Mouse (Mus musculus) large intestine, adult 2 months (tissue): ENCODE data around the gene Ccdc73. TPM values are rescaled to one million over a fixed set of nuclear protein-coding genes. Genes with fewer than 3 reads are reported as not detected.
"Not testable (repeated sequence)": the region's sequence is repeated elsewhere in the genome, so short reads cannot be mapped to it uniquely, and the experiment has no call there.

Experiments used
- DNase-seq: peaks from one replicate; pipeline ENCODE4 v3.0.0-alpha.2; 2012; ENCODE audit warnings: low read depth, low spot score
- WGBS: fragments of 180-500 bp; shearing (Covaris S2); methylation state at CpG from one replicate; pipeline ENCODE4 v1.1.7; 2018; 5-methylcytosine and 5-hydroxymethylcytosine counted together
- polyA plus RNA-seq: library from polyadenylated mRNA; depleted of rRNA; stranded (reverse); fragments of >200 nt; gene quantifications from 2 replicates; pipeline ENCODE4 v1.2.3, GENCODE M21; 2012; rRNA removed

The Ccdc73 gene
- polyA plus RNA-seq = not detected in 2 replicates

- no peak for DNase-seq
- WGBS = 92% methylated on average over 13 of the region's 13 CpGs
These were observed at the start of gene Ccdc73 for GRCm38 (mm10) chr2:104867282-104867855. Gene Ccdc73, plus strand, starts transcription at chr2:104867805.

- 88% methylated on average over 3 of the region's 3 CpGs for WGBS
These were observed 48.8 kb upstream of the Ccdc73 start for GRCm38 (mm10) chr2:104818763-104819162.

GRCm38 (mm10) chr2:104826191-104826590, 41.4 kb upstream of the Ccdc73 start:
- no peak for DNase-seq
- 97% methylated on average over 4 of the region's 4 CpGs for WGBS

More at GRCm38 (mm10) chr2:104818763-104819162, 48.8 kb upstream of the Ccdc73 start:
- not testable (repeated sequence) for DNase-seq

- WGBS = 82% methylated on average over 2 of the region's 2 CpGs
- no peak for DNase-seq
These were observed 35.1 kb upstream of the Ccdc73 start for GRCm38 (mm10) chr2:104832486-104832885.

GRCm38 (mm10) chr2:104840974-104841373, 26.6 kb upstream of the Ccdc73 start:
- DNase-seq = no peak

GRCm38 (mm10) chr2:104841736-104842135, 25.9 kb upstream of the Ccdc73 start:
- DNase-seq = no peak
- WGBS = 83% methylated on average over 7 of the region's 7 CpGs

- no peak for DNase-seq
These were observed 25.0 kb upstream of the Ccdc73 start for GRCm38 (mm10) chr2:104842559-104842958.

- DNase-seq = no peak
- WGBS = 63% methylated on average over 4 of the region's 4 CpGs
These were observed 20.8 kb upstream of the Ccdc73 start for GRCm38 (mm10) chr2:104846638-104847414.

- WGBS = 47% methylated on average over 2 of the region's 2 CpGs
- DNase-seq = no peak
These were observed 20.0 kb upstream of the Ccdc73 start for GRCm38 (mm10) chr2:104847645-104848044.

- no peak for DNase-seq
- WGBS = 35% methylated on average over 16 of the region's 16 CpGs
These were observed 19.1 kb upstream of the Ccdc73 start for GRCm38 (mm10) chr2:104848235-104849161.

GRCm38 (mm10) chr2:104849276-104849990, 18.2 kb upstream of the Ccdc73 start, which contains the start of gene Prrg4:
Gene Prrg4, minus strand, starts transcription at chr2:104849876.
- DNase-seq = no peak
- WGBS = under 1% methylated on average over 62 of the region's 62 CpGs

- 32% methylated on average over 3 of the region's 3 CpGs for WGBS
- no peak for DNase-seq
These were observed 17.6 kb upstream of the Ccdc73 start for GRCm38 (mm10) chr2:104849991-104850359.

GRCm38 (mm10) chr2:104851686-104852085, 15.9 kb upstream of the Ccdc73 start:
- WGBS = 25% methylated on average over 5 of the region's 5 CpGs
- DNase-seq = no peak

- WGBS = 94% methylated on average over 7 of the region's 7 CpGs
- DNase-seq = no peak
These were observed 15.1 kb upstream of the Ccdc73 start for GRCm38 (mm10) chr2:104852546-104852945.

GRCm38 (mm10) chr2:104854836-104855235, 12.8 kb upstream of the Ccdc73 start:
- 83% methylated on average over 1 of the region's 1 CpGs for WGBS
- no peak for DNase-seq

- WGBS = 58% methylated on average over 3 of the region's 3 CpGs
- no peak for DNase-seq
These were observed 11.9 kb upstream of the Ccdc73 start for GRCm38 (mm10) chr2:104855732-104856131.

GRCm38 (mm10) chr2:104856218-104856617, 11.4 kb upstream of the Ccdc73 start:
- no peak for DNase-seq
- WGBS = 59% methylated on average over 1 of the region's 1 CpGs

GRCm38 (mm10) chr2:104858083-104858482, 9.5 kb upstream of the Ccdc73 start:
- DNase-seq = not testable (repeated sequence)
- WGBS = 95% methylated on average over 3 of the region's 3 CpGs

- peak; percentile 43 for DNase-seq
- 22% methylated on average over 5 of the region's 5 CpGs for WGBS
These were observed 8.5 kb upstream of the Ccdc73 start for GRCm38 (mm10) chr2:104859060-104859459.

- 63% methylated on average over 10 of the region's 10 CpGs for WGBS
- no peak for DNase-seq
These were observed 7.2 kb upstream of the Ccdc73 start for GRCm38 (mm10) chr2:104860426-104860825.
